Mouse (Mus musculus) limb, embryonic 14.5 days (tissue): ENCODE measurements at regions not wholly inside any gene's neighbourhood (a gene's known extent, or its start where the extent isn't known, plus 50 kb on each side); places are given as distances from the start of the nearest gene placed in this dataset.

ENCODE experiments used
- ATAC-seq: fragments of 200-750 bp; cut with Nextera tagmentation; 2 replicates; pipeline ENCODE4 v1.8.0; 2017; ENCODE audit warnings: low read depth, moderate number of reproducible peaks, moderate TSS enrichment; ENCODE audit not compliant: low FRiP score
- DNase-seq: peaks from one replicate; pipeline ENCODE4 v3.0.0-alpha.2; 2015; ENCODE audit warnings: low spot score
- H3K27ac ChIP-seq: fragments of 300-500 bp; sonication (generic); replicated peaks from 2 replicates; pipeline ENCODE4 v1.5.1; 2014; ENCODE audit warnings: low read depth, mild to moderate bottlenecking, low read length, moderate library complexity, mixed read lengths
- H3K27me3 ChIP-seq: fragments of 300-500 bp; sonication (generic); 2 replicates; pipeline ENCODE4 v1.6.1; 2014; ENCODE audit warnings: low read length, mixed read lengths; ENCODE audit not compliant: control insufficient read depth, insufficient read depth
- H3K36me3 ChIP-seq: fragments of 300-500 bp; sonication (generic); 2 replicates; pipeline ENCODE4 v1.6.1; 2014; ENCODE audit warnings: mild to moderate bottlenecking, low read length, moderate library complexity, mixed read lengths; ENCODE audit not compliant: control insufficient read depth, insufficient read depth
- H3K4me1 ChIP-seq: fragments of 300-500 bp; sonication (generic); 2 replicates; pipeline ENCODE4 v1.6.1; 2014; ENCODE audit warnings: antibody characterized with exemption, low read length, mixed read lengths; ENCODE audit not compliant: control insufficient read depth, insufficient read depth
- H3K4me2 ChIP-seq: fragments of 300-500 bp; sonication (generic); replicated peaks from 2 replicates; pipeline ENCODE4 v1.6.1; 2014; ENCODE audit warnings: low read depth, mild to moderate bottlenecking, low read length, moderate library complexity; ENCODE audit not compliant: severe bottlenecking
- H3K4me3 ChIP-seq: fragments of 300-500 bp; sonication (generic); replicated peaks from 2 replicates; pipeline ENCODE4 v1.5.1; 2014; ENCODE audit warnings: low read length
- H3K9ac ChIP-seq: fragments of 300-500 bp; sonication (generic); 2 replicates; pipeline ENCODE4 v1.6.1; 2014; ENCODE audit warnings: mild to moderate bottlenecking, low read depth, low read length, moderate library complexity; ENCODE audit not compliant: severe bottlenecking
- H3K9me3 ChIP-seq: fragments of 300-500 bp; sonication (generic); 2 replicates; pipeline ENCODE4 v1.6.1; 2016; ENCODE audit warnings: low read length; ENCODE audit not compliant: control insufficient read depth
- POLR2A ChIP-seq: fragments of 200-500 bp; IDR thresholded peaks from 2 replicates; pipeline ENCODE4 v1.8.0; 2012; ENCODE audit warnings: inconsistent platforms, mild to moderate bottlenecking, moderate library complexity, borderline replicate concordance; ENCODE audit not compliant: insufficient read depth, insufficient read length; ENCODE audit errors: extremely low read depth
- WGBS: fragments of 180-500 bp; shearing (Covaris S2); extraction: QIAGEN DNeasy Blood & Tissue Kit; methylation state at CpG from one replicate; pipeline ENCODE4 v1.1.7; 2014; 5-methylcytosine and 5-hydroxymethylcytosine counted together

DNA sequence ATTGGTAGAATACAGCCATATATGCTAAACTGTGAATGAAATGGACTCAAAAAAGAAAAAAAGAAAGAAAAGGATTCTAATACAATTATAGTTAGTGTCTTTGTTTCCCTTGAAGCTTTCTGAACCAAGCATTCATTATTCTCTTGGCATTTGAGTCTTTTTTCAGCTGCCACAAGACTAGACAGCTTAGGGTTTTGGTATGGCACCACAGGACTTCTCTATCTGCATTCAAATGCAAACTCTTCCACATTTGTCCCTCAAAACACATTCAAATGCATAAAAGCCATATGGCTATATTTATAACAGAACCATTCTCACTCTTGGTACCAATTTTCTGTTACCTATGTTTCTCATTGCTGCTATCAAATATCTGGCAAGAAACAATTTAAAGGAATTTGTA lies 338.8 kb downstream of the G6pd2 start:
- no peak for ATAC-seq
- no peak overlapping the region for H3K27ac ChIP-seq
- no peaks in the 10 kb centered on the region for H3K36me3 ChIP-seq
- no peaks in the 10 kb centered on the region for H3K9me3 ChIP-seq
- no peak overlapping the region for H3K9ac ChIP-seq
- no peaks in the 10 kb centered on the region for H3K27me3 ChIP-seq
- no peak for DNase-seq
- no peak overlapping the region for H3K4me3 ChIP-seq
- no peak for TF ChIP-seq POLR2A
- H3K4me1 ChIP-seq = no peaks in the 10 kb centered on the region
- no peak overlapping the region for H3K4me2 ChIP-seq

DNA sequence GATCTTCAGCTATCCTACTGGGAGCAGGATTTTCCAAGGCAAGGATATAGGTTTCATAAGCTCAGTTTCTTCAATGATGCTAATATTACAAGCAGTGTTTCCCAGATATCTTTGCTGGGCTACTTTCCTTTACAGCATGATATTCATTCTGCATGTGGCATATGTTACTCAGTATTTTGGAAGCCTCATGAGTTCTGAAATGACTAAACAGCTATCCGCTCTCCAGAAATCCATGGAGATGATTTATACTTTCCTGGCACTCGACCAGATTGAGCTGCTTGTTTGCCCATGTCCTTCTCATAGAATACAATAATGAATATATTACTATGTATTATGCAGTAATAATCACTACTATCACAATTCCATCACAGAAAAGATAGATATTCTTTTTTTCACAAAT lies 351.9 kb downstream of the G6pd2 start:
- Histone ChIP-seq H3K9ac (no peak overlapping the region), H3K27me3 (no peaks in the 10 kb centered on the region), H3K27ac (no peak overlapping the region), H3K9me3 (no peaks in the 10 kb centered on the region), H3K4me2 (no peak overlapping the region), H3K4me1 (no peaks in the 10 kb centered on the region), H3K4me3 (no peak overlapping the region), H3K36me3 (no peaks in the 10 kb centered on the region)
- ATAC-seq (no peak), DNase-seq (peak; percentile 3)
- no peak for TF ChIP-seq POLR2A
- 62% methylated on average over 2 of the region's 2 CpGs for WGBS

DNA sequence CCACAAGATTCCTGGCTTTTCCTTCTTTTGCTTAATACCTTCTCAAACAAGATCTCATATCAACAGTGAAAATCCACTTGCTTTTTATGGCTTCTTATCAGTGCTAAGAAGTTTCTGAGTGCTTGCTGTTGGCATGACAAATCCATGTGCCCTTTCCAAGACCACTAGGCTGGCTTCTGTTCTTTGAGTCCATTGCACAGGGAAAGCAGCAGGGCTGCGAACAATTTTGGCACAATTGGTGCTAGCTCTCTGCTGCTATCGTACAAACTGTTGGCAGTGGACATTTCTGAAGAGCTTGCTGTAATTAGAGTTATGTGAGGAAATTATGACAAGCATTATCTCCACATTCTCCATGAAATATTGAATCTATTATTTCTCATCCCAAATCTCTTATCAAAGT lies 383.5 kb downstream of the G6pd2 start:
- Histone ChIP-seq H3K4me3 (no peak overlapping the region), H3K36me3 (no peaks in the 10 kb centered on the region), H3K27me3 (no peaks in the 10 kb centered on the region), H3K9ac (no peak overlapping the region), H3K9me3 (no peaks in the 10 kb centered on the region), H3K4me1 (no peaks in the 10 kb centered on the region), H3K27ac (no peak overlapping the region), H3K4me2 (no peak overlapping the region)
- ATAC-seq = no peak
- DNase-seq = no peak
- 79% methylated on average over 2 of the region's 2 CpGs for WGBS
- no peak for TF ChIP-seq POLR2A

DNA sequence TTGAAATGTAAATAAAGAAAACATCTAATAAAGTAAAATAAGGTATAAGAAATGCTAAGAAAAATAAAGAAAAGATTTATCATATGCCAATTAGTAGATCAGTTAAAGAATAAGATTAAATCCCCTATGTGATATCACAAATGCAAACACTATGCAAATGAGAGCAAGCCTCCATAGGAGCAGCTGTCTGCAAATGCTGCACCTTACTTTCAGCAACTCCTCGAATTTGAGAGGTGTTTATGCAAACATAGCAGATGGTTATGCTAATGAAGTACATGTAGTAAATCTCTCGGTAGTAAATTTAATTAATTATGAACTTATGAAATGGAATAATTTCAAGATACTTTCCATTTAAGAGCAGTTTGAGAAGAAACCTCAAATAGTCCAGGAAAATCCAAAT lies 396.8 kb downstream of the G6pd2 start:
- H3K27me3 ChIP-seq = no peaks in the 10 kb centered on the region
- H3K4me3 ChIP-seq = no peak overlapping the region
- WGBS = 56% methylated on average over 2 of the region's 2 CpGs
- H3K4me2 ChIP-seq = no peak overlapping the region
- H3K9ac ChIP-seq = no peak overlapping the region
- H3K4me1 ChIP-seq = no peaks in the 10 kb centered on the region
- ATAC-seq (no peak), DNase-seq (no peak)
- no peak for TF ChIP-seq POLR2A
- no peaks in the 10 kb centered on the region for H3K9me3 ChIP-seq
- no peak overlapping the region for H3K27ac ChIP-seq
- H3K36me3 ChIP-seq = no peaks in the 10 kb centered on the region
